Mouse (Mus musculus): ENCODE measurements around the gene Cfd.
A peak's percentile ranks its signal among the peaks of the same experiment; 100 is the strongest.

Gene Cfd

DNA sequence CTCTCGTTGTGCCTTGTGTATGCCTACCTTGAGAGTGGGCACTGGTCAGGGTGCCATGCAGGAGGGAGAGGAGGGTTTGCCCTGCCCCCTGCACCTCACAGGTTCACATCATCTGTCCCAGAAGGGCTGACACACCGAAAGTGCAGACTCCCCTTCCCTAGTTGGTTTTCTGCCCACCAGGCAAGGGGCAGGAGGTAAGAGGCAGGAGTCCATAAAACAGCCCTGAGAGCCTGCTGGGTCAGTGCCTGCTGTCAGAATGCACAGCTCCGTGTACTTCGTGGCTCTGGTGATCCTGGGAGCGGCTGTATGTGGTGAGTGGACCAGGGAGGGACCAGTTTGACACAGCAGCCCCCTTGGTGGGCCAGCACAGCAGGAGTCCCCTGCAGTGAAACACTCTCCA, at the start of gene Cfd:
TSS of gene Cfd (plus strand) at position 184 of the 400 bp plus-strand sequence.
- no peak for DNase-seq

DNA sequence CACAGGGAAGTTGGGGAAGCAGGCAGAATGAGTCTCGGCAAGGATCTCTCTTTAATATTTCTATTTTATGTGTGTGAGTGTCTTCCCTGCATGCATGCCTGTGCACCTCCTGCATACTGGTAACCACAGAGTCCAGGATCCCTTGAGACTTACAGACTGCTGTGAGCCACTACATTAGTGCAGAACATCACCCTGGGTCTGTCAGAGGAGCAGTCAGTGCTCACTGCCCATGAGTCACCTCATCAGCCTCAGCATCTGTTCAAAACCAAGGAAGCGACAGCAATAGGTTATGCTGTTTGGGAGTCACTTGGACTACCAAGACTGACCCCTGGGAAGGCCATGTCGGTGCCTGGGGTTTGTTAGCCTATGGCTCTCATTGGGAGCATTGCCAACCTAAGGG, 48.3 kb upstream of the Cfd start:
- DNase-seq, result no peak

DNA sequence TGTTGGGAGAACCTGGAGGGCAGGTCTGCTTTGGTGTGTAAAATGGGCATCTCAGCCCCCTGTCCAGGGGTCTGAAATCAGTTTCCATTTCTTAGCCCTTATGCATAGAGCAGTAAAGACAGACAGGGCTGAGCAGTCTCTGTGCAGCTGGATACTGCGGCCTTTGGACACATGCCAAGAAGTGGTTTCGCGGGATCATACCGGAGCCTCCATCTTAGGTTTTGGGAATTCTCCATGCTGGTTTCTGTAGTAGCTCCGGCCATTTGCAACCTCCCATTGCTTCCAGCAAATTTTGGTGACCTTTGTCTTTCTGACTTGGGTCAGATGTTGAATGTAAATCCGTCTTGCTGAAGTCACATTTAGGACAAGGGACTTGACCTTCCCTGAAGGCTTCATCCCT, 47.2 kb upstream of the Cfd start:
- peak in 1 of 2 experiments; percentile 49 for DNase-seq

GRCm38 (mm10) chr10:79846553-79846952, 44.1 kb upstream of the Cfd start:
- no peak for DNase-seq

- DNase-seq, result peak; percentile 22 to 24
Observed at GRCm38 (mm10) chr10:79849941-79850628, 40.6 kb upstream of the Cfd start.

GRCm38 (mm10) chr10:79851653-79852052, 39.0 kb upstream of the Cfd start:
- DNase-seq, result no peak

GRCm38 (mm10) chr10:79852107-79852789, 38.4 kb upstream of the Cfd start:
- DNase-seq, result peak; percentile 74 to 84

DNA sequence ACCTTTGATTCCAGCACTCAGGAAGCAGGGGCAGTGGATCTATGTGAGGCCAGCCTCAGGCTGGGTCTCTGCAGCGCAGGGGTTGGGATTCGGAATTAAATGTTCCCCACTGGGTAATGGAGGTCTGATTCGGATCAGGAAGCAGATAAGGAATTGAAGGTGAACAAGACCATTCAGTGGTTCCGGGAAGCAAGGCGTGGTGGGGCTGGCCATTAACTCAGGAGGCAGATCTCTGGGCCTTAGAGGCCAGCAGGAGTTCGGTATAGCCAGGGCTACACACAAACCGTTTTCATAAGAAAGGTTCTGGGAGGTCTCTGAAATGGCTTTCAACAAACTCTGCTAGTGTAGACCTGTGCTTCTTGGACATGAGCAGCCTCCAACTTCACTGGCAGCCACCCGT, 37.8 kb upstream of the Cfd start:
- no peak for DNase-seq

DNA sequence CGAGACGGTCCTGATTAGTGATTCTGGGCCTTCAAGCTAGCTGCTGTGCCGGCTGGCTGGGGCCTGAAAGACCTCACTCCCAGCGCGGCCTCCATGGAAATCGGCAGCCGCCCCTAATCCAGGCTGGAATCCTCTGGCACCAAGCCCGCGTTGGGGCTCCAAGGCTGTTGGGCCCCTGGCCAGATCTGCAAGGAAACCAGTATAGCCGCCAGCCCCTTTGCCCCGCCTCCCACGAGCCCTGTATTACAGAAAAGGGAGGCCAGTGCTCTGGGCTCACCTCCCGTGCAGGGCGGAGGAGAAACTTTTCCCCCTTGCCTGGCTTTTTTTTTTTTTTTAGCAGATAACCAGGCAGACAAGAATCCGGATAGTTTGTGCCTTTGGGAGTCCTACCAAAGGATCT, 37.3 kb upstream of the Cfd start:
- DNase-seq, result peak; percentile 98

DNA sequence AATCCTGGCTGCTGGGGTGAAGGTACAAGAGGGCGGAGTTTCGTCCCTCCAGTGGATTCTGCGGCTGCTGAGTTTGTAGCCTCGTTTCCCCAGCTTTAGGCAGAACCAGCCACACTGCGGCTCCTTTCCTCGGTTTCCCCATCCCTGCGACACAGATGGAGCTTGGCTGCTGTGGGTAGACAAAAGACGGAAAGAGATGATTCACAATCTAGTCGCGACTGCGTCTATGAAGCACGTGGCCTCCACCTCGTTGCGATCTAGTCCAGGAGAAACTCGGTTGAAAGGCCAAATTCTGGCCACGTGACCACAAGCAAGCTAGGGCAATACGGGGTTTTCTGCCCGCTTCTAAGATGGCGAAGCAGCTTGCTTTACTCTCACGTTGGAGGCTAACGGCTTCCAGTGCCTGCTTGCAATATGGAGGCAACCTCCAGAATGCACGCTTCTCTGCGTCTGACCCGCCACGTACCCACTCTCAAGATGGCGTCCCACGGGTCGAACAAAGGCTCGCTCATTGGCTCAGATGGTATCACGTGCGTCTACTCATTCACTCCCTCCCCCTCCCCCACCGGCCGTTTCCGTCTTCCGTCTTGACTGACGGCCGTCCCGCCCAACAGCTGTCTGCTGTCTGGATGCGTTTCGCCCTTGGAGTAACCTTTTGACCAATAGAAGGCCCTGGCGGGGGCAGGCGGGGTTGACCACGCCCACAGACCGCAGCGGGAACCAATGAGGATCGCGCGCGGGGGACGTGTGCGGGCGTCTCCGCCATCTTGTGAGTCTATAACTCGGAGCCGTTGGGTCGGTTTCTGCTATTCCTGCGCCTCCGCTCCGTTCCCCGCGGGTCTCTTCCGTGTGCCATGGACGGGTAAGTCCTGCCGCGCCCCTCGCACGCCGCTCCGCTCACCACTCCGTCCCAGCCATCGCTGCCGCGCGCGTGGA, 36.5 kb upstream of the Cfd start, which contains the start of gene Ptbp1:
TSS of gene Ptbp1 (plus strand) at position 568 of the 936 bp plus-strand sequence.
- peak; percentile 99 to 100 for DNase-seq

GRCm38 (mm10) chr10:79854801-79855541, 35.7 kb upstream of the Cfd start:
- DNase-seq, result peak; percentile 84 to 87

GRCm38 (mm10) chr10:79855558-79856184, 35.0 kb upstream of the Cfd start:
- DNase-seq, result peak in 1 of 2 experiments; percentile 73

- DNase-seq, result no peak
Observed at GRCm38 (mm10) chr10:79856280-79856679, 34.4 kb upstream of the Cfd start.

DNA sequence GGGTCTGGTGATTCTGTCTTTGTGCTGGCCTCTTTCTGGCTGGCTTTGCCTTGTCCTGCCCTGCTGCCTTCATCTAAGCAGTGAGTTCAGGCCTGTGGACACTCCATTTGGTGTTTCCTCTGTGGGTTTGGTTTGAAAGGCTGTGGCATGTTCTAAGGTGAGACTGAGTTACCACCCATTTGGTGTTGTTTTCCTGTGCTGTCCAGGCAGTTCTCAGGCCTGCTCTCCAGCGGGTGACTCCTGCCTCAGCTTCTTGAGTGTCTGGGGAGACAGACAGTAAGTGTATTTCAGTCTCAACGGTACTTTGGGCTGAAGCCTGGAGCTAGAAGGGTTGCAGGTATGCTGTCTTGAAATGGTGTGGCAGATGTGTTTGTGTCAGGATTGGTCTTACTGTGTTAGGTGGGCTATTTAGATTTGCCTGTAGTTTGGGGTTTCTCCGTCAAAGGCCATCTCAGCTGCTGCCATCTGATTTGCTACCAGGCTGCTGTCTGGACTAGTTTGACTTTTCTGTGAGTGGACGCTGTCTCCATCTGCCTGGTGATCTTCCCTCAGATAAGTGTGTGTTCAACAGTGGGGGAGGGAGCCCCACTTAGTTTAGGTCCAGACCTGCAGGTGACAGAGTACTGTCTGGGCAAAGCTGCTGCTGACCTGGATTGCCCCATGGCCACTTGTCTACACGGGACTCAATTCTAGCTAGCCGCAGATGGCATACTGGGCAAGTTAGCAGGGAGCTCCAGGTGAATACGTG, 33.8 kb upstream of the Cfd start:
- no peak for DNase-seq

GRCm38 (mm10) chr10:79857452-79857811, 33.2 kb upstream of the Cfd start:
- DNase-seq, result peak; percentile 85 to 92

DNA sequence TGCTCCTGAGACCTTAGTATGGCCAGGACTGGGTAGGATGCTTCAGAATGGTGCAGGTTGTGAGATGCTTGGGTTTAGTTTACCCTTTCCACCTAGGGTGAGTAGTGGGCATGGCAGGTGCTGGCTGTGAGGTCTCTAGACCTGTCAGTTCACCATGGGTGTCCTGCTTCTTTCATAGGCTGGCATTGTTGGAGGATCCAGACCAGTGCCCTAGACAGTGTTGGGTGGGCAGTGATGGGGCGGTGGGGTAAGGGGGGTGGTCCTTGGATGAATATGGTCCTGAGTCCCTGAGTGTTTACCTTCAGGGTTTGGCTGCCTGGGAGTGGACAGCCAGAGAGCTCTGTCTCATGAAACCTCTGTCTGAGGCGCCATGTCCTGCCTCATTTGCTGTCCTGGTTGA, 32.8 kb upstream of the Cfd start:
- no peak for DNase-seq

- peak; percentile 80 to 92 for DNase-seq
Observed at GRCm38 (mm10) chr10:79858416-79859074, 32.1 kb upstream of the Cfd start.

DNA sequence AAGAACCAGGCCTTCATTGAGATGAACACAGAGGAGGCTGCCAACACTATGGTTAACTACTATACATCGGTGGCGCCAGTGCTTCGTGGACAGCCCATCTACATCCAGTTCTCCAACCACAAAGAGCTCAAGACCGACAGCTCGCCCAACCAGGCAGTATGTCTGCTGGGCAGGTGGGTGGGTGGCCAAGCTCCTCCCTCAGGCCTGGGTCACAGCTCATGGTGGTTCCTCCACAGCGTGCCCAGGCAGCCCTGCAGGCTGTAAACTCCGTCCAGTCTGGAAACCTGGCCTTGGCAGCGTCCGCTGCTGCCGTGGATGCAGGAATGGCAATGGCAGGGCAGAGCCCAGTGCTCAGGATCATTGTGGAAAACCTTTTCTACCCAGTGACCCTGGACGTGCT, 31.5 kb upstream of the Cfd start:
- DNase-seq, result peak in 1 of 2 experiments; percentile 58

DNA sequence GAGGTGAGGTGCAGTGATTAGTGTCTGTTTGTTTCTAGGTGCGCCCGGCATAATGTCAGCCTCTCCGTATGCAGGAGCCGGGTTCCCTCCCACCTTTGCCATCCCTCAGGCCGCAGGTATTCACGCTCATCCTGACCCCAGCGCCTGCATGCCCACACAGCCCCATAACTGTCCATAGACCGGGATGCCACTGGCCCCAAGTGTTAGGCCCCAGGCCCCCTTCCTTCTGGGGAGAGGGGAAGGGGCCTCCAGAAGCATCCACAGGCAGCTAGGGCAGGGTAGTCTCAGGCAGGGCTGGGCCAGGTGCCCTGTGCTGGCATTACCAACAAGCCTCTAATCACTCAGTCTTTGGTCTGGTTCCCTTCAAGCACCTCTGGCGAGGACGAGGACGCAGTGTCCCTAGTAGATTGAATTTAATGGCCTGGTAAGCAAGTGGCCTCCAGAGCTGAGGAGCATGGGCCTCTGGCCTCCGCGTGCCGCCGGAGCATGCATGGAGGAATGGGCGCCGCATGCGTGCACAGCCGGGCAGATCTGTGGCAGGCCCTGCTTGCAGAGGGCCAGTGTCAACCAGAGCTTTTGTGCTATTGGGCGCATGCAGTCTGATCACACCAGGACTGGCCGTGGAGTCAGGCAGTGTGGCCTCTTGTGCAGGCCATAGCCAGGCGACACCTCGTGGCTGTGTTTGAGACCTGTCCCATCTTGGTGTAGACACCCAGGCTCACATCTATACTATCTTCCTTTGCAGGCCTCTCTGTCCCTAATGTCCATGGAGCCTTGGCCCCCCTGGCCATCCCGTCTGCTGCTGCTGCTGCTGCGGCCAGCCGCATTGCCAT, 30.4 kb upstream of the Cfd start:
- DNase-seq, result no peak
